Mouse (Mus musculus) ES-E14 (cell line): ENCODE results near the gene Cxcl9. TPM values are rescaled to one million over a fixed set of nuclear protein-coding genes. Genes with fewer than 3 reads are reported as not detected.

Experiments used
- DNase-seq: peaks from one replicate; pipeline ENCODE4 v3.0.0-alpha.2; 2013; ENCODE audit warnings: low read depth, low spot score
- H3K27ac ChIP-seq: 2 replicates; pipeline ENCODE4 v1.5.1; 2012; ENCODE audit warnings: low read depth, mild to moderate bottlenecking, low read length, moderate library complexity, mixed read lengths; ENCODE audit not compliant: poor library complexity, insufficient read depth, severe bottlenecking
- H3K36me3 ChIP-seq: 2 replicates; pipeline ENCODE4 v1.6.1; 2012; ENCODE audit warnings: mild to moderate bottlenecking, low read length, moderate library complexity, mixed read lengths; ENCODE audit not compliant: control insufficient read depth, poor library complexity, insufficient read depth, severe bottlenecking
- H3K4me1 ChIP-seq, 2 experiments: fragments of 150-350 bp in 1 of 2; sonication (generic) in 1 of 2; 2 replicates each; pipeline ENCODE4 v1.6.1; 2012; ENCODE audit warnings: low read length in 2 of 2, mild to moderate bottlenecking in 1 of 2, mixed read lengths in 1 of 2; ENCODE audit not compliant: control insufficient read depth in 2 of 2, insufficient read depth in 2 of 2, poor library complexity in 1 of 2
- H3K4me3 ChIP-seq, 2 experiments: fragments of 150-350 bp in 1 of 2; sonication (generic) in 1 of 2; 2 replicates each; pipeline ENCODE4 v1.5.1; 2012; ENCODE audit warnings: low read length in 2 of 2, low read depth in 1 of 2, mild to moderate bottlenecking in 1 of 2, mixed read lengths in 1 of 2; ENCODE audit not compliant: insufficient read depth in 1 of 2, poor library complexity in 1 of 2, severe bottlenecking in 1 of 2
- H3K9ac ChIP-seq: 2 replicates; pipeline ENCODE4 v1.6.1; 2012; ENCODE audit warnings: low read depth, mild to moderate bottlenecking, low read length, mixed read lengths; ENCODE audit not compliant: poor library complexity, insufficient read depth, severe bottlenecking
- H3K9me3 ChIP-seq: fragments of 150-350 bp; sonication (generic); 2 replicates; pipeline ENCODE4 v1.6.1; 2012; ENCODE audit warnings: low read depth, mild to moderate bottlenecking, low read length; ENCODE audit not compliant: control insufficient read depth, insufficient read depth
- CHD2 ChIP-seq: IDR thresholded peaks from 2 replicates; pipeline ENCODE4 v1.6.1; 2014; ENCODE audit warnings: mild to moderate bottlenecking, low read depth, low read length, inconsistent platforms
- HCFC1 ChIP-seq: IDR thresholded peaks from 2 replicates; pipeline ENCODE4 v1.6.1; 2012; ENCODE audit warnings: low read length, inconsistent platforms, borderline replicate concordance; ENCODE audit not compliant: insufficient read depth
- MAFK ChIP-seq: IDR thresholded peaks from 2 replicates; pipeline ENCODE4 v1.6.1; 2014; ENCODE audit warnings: mild to moderate bottlenecking, low read depth, low read length, inconsistent platforms; ENCODE audit not compliant: insufficient read depth
- ZC3H11A ChIP-seq: IDR thresholded peaks from 2 replicates; pipeline ENCODE4 v1.6.1; 2012; ENCODE audit warnings: low read depth, mild to moderate bottlenecking, inconsistent platforms, low read length, borderline replicate concordance
- ZNF384 ChIP-seq: IDR thresholded peaks from 2 replicates; pipeline ENCODE4 v1.6.1; 2012; ENCODE audit warnings: low read depth, low read length, inconsistent platforms
- in situ Hi-C, 2 experiments: fragments of 600-800 bp; cut with MboI; formaldehyde crosslinking; loops; one replicate each; pipeline ENCODE4 v1.15.1; 2025; ENCODE audit warnings: low sequenced_read_pairs in 2 of 2, inconsistent platforms in 1 of 2; ENCODE audit not compliant: unreplicated experiment in 2 of 2
- total RNA-seq: library from RNA; depleted of rRNA; stranded (reverse); fragments of 300-350 nt; gene quantifications from 2 replicates; pipeline ENCODE4 v1.2.3, GENCODE M21; 2012

Cxcl9 gene
- total RNA-seq, 1 experiment = not detected

GRCm38 (mm10) chr5:92304291-92304690 is 23.6 kb downstream of the Cxcl9 start:
- Histone ChIP-seq H3K9ac (no peak overlapping the region), H3K4me3 (no peak overlapping the region), H3K36me3 (peaks cover 54% of the 10 kb centered on the region), H3K27ac (no peak overlapping the region), H3K9me3 (no peaks in the 10 kb centered on the region), H3K4me1 (peaks cover 1 to 5% of the 10 kb centered on the region in 2 experiments; a peak in 1 of 4 replicates)
- no peak for DNase-seq
- TF ChIP-seq ZC3H11A (no peak), CHD2 (no peak), ZNF384 (no peak), HCFC1 (no peak), MAFK (no peak)
- in situ Hi-C loops = no loop called here

DNA sequence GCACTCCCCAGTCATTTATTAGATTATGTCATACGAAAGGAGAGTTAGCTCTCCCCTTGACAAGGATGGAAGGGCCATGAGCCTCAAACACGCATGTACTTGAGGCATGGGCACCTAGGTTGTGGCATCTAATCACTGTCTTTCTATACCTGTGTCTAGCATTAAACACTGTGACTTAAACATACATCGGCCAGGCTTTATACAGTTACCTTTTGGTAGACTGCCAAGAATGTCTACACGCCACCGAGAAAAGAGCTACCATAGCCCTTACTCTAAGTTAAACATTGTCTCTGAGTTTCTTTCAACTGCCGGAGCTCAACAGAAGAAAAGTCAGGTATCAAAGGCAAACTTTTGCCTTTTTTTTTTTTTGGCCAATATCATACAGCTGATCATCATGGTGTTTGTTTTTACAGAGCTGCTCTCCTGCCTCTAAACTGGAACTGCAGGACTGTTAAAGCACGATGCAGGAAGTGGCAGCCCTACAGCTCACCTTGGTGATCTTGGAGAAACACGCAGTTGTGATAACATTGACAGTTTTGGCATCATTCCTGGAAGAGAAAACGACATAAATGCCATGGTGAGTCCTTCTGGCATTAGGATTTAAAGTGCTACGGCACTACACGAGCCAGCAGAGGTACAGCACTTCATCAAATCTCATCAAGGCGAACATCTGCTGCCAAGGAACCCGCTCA is 25.6 kb downstream of the Cxcl9 start:
- no peak for DNase-seq
- in situ Hi-C loops = no loop called here
- H3K36me3 ChIP-seq = peaks cover 58% of the 10 kb centered on the region
- H3K9me3 ChIP-seq = no peaks in the 10 kb centered on the region
- H3K4me1 ChIP-seq = 0 out of 4 replicates have a peak, but pooled peaks cover 0 to 3% of the 10 kb centered on the region in 2 experiments
- H3K9ac ChIP-seq = no peak overlapping the region
- TF ChIP-seq ZNF384 (no peak), ZC3H11A (no peak), CHD2 (no peak), MAFK (no peak), HCFC1 (no peak)
- H3K27ac ChIP-seq = no peak overlapping the region
- H3K4me3 ChIP-seq = no peak overlapping the region

- H3K36me3 ChIP-seq = peaks cover 65% of the 10 kb centered on the region
- H3K4me1 ChIP-seq = no peaks in the 10 kb centered on the region
- no peak for DNase-seq
- no peak overlapping the region for H3K4me3 ChIP-seq
- TF ChIP-seq MAFK (no peak), HCFC1 (no peak), ZC3H11A (no peak), ZNF384 (no peak), CHD2 (no peak)
- no peak overlapping the region for H3K9ac ChIP-seq
- H3K9me3 ChIP-seq = no peaks in the 10 kb centered on the region
- in situ Hi-C loops = no loop called here
- H3K27ac ChIP-seq = no peak overlapping the region
Observed at GRCm38 (mm10) chr5:92294525-92294924, 33.4 kb downstream of the Cxcl9 start.

GRCm38 (mm10) chr5:92291652-92292414 is 36.0 kb downstream of the Cxcl9 start:
- in situ Hi-C loops = no loop called here
- no peak overlapping the region for H3K9ac ChIP-seq
- no peak overlapping the region for H3K4me3 ChIP-seq
- H3K9me3 ChIP-seq = no peaks in the 10 kb centered on the region
- no peak for DNase-seq
- no peak for TF ChIP-seq CHD2
- no peak overlapping the region for H3K27ac ChIP-seq
- H3K36me3 ChIP-seq = peaks cover 70% of the 10 kb centered on the region
- no peaks in the 10 kb centered on the region for H3K4me1 ChIP-seq
